Mouse (Mus musculus): ENCODE data around the gene Xaf1.

Gene Xaf1

GRCm38 (mm10) chr11:72362347-72362741 is 60.9 kb downstream of the Xaf1 start, which contains the start of gene Tekt1:
Gene Tekt1 (minus strand): TSS chr11:72362442.
- DNase-seq (ENCODE audit: low read depth): no peak
